Mouse (Mus musculus) gastrocnemius, adult 8-10 months (tissue): Measurements from ENCODE around the gene Psmd8. TPM values are rescaled to one million over a fixed set of nuclear protein-coding genes. Genes with fewer than 3 reads are reported as not detected.

ENCODE experiments used
- DNase-seq, 2 experiments: peaks; one replicate each; pipeline ENCODE4 v3.0.0; 2022; ENCODE audit warnings: low spot score in 2 of 2
- total RNA-seq, 4 experiments: library from RNA; stranded (reverse); gene quantifications; 2 replicates each; pipeline ENCODE4 v1.2.4; 2022

Psmd8 gene
- total RNA-seq, 4 experiments from 2014 or later: 168 to 274 (median 229) TPM

DNA sequence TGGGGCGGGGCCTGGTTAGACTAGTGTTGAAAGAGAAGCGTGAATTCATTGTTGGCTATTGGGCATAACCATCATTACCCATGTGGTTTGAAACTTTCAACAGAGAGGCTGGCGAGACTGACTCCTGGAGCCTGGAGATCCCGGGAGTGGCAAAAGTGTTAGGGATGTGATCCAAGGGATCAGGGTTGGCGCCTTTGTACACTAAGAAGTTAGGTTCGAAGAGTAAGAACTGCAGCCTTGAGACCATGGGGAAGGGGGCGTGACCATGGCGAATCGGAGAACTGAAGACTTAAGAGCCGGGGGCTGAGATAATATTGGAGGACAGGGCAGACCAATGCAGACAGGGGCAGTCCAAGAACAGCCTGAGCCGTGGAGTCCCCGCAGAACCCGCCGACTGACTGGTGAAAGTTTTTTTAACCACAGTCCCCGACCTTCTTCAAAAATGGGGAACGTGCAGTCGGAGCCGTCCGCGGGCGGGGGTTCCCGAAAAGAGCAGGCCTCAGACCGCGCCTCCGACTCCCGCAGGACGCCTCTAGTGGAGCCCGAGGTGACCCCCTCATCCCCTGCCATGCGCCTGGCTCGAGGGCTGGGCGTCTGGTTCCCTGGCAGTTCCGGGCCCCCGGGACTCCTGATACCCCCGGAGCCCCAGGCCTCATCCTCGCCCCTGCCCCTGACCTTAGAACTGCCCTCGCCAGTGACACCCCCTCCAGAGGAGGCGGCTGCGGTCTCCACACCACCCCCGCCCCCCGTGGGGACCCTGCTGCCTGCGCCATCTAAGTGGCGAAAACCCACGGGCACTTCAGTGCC is 9.5 kb downstream of the Psmd8 start:
- no peak for DNase-seq

- peak; percentile 71 to 74 for DNase-seq
Observed at GRCm38 (mm10) chr7:29170066-29170754, 10.3 kb downstream of the Psmd8 start, which contains the start of the genes Ggn and Spred3. Gene Ggn, plus strand, starts transcription at chr7:29170210. Gene Spred3, minus strand, starts transcription at chr7:29170411.

DNA sequence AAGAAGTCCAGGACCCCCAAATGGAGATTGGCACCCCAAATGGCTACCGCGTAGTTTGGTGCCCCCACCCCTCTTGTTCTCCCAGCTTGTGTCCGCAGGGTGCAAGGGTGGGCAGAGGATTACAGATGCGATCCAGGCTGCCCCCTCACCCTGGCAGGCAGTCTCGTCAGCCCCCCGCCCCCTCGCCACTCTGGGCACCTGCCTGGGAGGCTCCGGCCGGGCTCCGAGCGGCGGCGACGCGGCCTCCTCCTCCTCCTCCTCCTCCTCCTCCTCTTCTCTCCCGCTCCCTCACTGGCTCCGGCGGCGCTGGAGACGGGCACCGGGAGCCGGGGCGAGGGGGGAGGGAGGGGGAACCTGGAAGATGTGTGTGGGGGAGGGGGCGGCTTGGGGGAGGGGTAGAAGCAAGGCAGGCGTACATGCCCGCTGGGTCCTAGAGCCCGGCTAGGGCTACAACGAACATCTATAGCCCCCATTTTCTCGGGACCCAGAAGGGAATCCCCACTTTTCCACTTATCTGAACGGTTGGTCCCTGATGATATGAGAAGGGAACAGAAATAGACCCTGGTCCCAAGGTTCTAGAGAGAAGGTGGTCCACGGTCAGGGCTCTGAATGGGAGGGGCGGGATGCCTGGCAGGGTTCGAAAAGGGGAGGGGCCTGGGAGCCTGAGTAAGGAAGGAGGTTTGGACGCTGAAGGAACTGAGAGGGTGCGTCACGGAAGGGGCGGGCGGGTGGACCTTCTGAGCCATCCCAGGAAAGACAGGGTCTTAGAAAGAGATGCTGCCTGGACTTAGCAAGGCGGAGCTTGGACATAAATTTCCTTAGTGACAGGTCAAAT is 11.1 kb downstream of the Psmd8 start:
- peak; percentile 70 to 74 for DNase-seq

DNA sequence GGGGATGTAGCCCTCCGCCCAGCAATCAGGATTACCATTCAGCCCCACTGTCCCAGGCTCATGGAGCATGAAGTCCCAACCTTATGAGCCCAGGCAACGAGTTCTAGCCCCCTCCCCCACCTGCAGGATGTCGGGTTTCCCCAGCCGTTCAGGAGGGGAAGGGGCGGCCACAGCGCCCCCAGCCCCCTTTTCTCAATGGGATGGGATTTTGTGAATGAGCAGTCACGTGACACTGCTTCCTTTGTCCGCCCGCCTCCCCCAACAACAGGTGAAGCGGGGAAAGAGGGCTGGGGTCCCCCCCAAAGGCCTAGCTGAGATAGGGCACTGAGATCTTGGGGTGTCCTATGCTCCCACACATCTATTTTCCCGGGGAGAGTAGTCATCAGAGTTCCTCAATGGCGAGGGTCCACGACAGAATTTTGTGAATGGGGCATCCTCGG is 11.7 kb downstream of the Psmd8 start:
- DNase-seq: no peak

DNA sequence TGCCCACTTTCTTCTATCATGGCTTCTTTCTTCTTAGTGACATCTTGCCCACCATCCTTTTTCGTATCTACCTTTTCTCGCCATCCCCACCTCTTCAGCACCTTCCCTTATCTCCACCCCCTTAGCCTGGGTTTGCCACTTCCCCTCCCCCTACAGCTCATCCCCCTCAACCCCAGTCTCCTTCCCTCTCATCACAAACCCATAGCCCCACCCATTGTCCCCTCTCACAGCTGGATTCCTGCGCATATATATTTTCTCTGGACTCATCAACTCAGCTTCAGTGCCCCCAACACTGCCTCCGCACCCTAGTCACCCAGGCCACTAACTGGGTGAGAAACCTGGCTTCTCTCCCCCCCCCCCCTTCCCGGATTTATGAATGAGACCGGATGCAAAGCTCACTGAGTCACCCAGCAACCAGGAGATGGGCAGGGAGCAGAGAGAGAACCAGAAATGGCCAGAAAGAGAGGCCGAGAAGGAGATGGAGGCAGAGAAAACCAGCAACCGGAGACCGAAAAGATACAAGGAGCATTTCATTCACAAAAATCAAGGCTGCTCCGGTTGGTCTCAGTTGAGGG is 12.3 kb downstream of the Psmd8 start:
- DNase-seq: no peak

DNA sequence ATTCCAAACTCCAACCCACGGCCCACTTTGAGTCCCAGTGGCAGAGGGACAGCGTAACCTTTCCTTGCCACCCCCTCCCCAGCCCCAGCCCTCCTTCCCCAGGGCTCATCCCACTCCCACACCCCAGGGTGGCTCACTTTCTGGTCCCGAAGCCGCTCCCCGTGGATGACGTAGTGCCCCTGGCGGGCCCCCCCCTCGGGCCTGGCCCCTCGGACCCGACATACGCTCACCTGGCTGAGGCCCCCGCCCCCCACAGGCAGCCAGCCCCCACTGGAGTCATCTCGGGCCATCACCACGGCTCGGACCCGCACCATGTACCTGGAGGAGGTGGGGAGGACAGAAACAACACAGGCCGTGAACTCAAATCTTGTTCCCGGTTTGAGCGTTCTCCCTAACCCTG is 12.8 kb downstream of the Psmd8 start:
- no peak for DNase-seq

DNA sequence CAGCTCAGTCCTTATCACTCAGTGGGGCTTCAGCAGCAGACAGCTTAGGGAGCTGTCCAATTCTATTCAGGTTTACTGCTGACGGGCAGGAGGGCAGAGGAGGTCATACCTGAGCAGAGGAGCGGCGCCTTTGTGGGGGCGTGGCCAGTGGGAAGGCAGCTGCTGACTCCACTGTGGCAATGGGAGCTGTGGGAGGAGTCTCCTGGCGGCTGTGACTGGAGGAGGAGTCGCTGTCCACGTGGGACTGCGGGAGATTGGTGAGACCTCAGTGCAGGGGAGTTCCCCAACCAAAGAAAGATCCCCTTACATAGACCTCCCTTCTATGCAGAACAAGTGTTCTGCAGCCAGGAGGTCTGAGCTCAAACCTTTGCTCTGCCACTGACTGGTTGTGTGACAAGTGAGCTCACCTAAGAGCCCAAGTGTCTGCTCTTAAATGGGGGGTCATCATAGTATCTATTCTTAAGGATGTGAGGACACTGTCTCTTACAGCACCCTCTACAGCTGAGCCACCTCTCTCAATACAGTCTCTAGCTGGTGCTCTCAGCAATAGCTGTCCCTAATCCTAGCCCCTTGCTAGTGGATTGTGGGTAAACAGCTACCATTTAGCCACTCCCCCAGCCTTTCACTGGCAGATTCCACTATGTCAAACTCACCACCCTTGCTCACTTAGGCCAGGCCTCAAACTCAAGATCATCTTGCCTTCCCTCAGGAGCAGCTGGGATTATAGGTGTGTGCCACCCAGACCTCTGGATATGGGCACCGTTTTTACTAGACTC is 17.6 kb downstream of the Psmd8 start:
- peak; percentile 29 to 64 for DNase-seq

- DNase-seq: no peak
Observed at GRCm38 (mm10) chr7:29162294-29162693, 18.2 kb downstream of the Psmd8 start.

DNA sequence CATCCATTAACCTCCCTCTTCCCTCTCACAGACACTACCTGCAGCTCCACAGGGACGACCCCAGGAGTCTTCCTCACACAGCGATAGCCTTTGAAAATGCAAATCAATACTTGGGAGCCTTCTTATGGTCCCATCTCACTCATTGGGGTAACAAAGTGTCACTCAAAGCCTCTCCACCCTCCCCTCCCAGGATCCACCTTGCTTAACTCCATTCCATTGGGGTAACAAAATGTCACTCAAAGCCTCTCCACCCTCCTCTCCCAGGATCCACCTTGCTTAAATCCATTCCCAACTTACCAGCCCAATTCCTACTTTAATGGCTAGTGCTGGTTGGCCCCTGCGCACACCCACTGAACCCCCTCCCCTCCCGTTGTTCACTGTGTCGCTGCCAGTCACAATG is 22.2 kb downstream of the Psmd8 start:
- no peak for DNase-seq

DNA sequence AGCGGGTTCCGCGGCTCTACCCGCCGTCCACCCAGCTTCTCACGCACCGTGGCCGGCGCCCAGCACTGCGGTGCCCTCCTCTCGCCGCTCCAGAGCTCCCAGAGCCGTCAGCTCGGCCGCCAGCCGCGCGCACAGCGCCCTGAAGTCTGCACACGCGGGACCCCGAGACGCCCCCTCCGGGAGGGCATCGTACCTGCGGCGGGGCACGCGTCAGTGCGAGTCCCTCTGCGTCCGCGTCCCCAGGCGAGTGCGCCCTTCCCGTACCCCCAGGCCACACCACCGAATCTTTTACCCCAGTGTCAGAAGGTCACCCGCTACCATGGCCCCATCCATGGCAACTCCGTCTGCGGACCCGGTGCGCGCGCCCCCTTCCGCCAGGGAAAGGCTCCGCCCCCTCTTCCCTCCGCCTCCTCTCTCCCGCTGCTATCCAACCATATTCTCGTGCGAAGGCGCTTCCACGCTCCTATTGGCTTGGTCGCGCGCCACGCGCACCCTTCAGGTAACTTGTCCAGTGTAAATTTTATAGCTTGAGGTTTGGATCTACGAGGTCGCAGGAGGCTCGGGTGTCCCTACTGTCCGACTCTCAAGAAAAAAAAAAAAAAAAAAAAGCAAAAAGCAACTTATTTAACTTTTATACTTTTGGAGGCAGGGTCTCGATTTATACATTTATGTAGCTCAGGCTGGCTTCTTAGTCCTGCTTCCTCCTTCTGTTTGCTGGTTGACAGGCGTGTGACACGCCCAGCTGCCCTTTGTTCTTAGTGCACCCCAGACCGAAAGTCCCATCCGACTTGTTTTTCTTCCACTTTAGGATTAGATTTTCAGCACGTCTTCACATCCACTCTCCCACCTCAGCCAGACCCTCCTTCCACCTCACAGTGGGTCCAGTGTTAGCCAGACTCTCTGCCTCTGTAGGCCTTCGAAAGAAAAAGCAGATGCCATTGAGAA is 24.4 kb downstream of the Psmd8 start, which contains the start of gene Fam98c:
Gene Fam98c, minus strand, starts transcription at position 397 of the 945 bp plus-strand sequence.
- DNase-seq: peak; percentile 72 to 80

- peak; percentile 85 to 87 for DNase-seq
Observed at GRCm38 (mm10) chr7:29155196-29155837, 25.2 kb downstream of the Psmd8 start.

GRCm38 (mm10) chr7:29154018-29154720 is 26.3 kb downstream of the Psmd8 start:
- DNase-seq: no peak

DNA sequence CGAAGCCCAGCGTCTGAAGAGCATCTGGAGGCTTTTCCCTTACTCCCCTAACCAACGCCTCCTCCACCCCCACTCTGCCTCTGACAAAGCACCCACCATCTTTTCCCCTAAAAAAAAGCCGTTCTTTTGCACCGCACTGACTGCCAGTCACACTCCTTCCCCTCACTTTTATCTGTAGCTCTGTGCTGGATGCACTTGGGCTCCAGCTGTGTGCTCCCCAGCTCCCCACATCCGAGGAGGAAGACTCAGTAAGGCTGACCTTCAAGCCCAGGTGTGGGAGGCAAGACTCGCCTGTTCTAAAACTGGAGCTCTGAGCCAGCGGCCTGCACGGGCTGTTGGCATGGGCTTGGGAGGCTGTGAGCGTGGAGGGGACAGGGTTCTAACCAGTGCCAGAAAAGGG is 29.0 kb downstream of the Psmd8 start:
- no peak for DNase-seq

- DNase-seq: no peak
Observed at GRCm38 (mm10) chr7:29148771-29149170, 31.7 kb downstream of the Psmd8 start.

DNA sequence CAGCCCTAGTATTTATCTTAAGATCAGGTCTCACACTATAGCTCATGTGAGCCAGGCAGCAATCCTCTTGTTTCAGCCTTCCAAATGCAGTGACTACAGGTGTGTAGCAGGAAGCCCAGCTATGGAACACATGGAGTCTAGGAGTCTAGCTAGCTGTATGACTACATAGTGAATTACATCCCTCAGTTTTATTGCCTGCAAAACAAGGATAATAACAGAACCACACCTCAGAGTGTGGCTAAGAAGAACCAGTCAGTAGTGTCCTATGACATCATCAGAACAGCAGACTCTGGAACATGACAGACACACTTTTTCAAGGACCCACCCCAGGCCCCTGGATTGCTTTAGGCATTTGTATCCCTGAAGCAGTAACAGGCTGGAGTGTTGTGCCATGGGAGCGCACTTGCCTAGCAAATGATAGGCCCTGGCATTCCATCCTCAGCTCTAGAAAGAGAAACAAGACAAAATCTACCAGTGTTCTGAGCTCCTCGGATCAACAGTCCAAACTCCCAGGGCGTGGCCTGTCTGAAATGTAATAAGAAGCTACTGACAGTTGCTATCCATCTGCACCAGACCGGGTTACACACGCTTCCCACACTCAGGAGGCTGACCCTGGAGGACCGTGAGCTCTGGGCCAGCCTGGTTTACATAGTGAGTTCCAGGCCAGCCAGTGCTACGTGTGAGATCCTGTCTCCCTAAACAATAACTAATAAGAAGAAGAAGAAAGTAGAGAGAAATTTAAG is 33.7 kb downstream of the Psmd8 start:
- no peak for DNase-seq

DNA sequence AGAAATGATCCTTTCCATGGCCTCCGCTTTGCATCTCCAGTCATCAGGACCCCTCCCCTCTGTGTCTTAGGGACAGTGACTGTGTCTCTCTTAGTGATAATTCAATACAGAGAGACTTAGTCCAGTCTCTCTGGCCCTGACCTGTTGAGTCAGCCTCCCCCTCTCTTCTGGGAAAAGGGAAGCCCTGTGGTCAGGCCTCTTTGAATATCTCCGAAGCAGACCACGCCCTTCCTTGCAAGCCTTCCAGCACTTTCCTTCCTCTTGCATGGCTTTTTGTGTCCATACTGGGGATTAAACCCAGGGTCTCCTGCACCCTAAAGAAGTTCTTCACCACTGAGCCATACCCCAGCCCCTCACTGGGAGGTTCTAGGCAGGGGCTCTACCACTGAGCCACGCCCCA is 36.5 kb downstream of the Psmd8 start:
- DNase-seq: no peak

- DNase-seq: no peak
Observed at GRCm38 (mm10) chr7:29141416-29141815, 39.1 kb downstream of the Psmd8 start.
